Mouse (Mus musculus) liver, postnatal 0 days (tissue): Measurements from ENCODE around the gene Trub2.

Experiments
- CTCF ChIP-seq: sonication (generic); IDR thresholded peaks from 2 replicates; pipeline ENCODE4 v1.5.1; 2016; ENCODE audit warnings: antibody characterized with exemption, low read depth
- EP300 ChIP-seq: IDR thresholded peaks from 2 replicates; pipeline ENCODE4 v1.6.1; 2016; ENCODE audit warnings: antibody characterized with exemption, low read depth, mild to moderate bottlenecking

DNA sequence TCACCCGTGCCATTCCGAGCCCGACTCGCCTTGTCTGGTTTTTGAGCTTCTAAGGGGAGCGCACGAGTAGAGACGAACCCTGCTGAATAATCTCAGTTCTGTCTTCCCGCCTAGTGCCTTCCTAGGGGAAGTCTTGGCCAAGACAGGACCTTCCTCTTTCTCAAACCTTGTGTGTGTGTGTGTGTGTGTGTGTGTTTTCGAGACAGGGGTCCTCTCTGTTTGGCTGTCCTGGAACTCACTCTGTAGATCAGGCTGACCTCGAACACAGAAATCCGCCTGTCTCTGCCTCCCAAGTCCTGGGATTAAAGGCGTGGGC lies 39.4 kb upstream of the Trub2 start:
- TF ChIP-seq CTCF: no peak
- TF ChIP-seq EP300: no peak
